Mouse (Mus musculus) hindbrain, embryonic 10.5 days (tissue): ENCODE results near the gene Cln3. TPM values are rescaled to one million over a fixed set of nuclear protein-coding genes. Genes with fewer than 3 reads are reported as not detected.

ENCODE experiments used
- DNase-seq: peaks from one replicate; pipeline ENCODE4 v3.0.0-alpha.2; 2017; ENCODE audit warnings: low spot score
- H3K27ac ChIP-seq: fragments of 300-500 bp; sonication (generic); 2 replicates; pipeline ENCODE4 v1.5.1; 2016; ENCODE audit warnings: mild to moderate bottlenecking, moderate library complexity
- H3K27me3 ChIP-seq: fragments of 300-500 bp; sonication (generic); 2 replicates; pipeline ENCODE4 v1.6.1; 2016; ENCODE audit warnings: mild to moderate bottlenecking; ENCODE audit not compliant: poor library complexity, insufficient read depth, severe bottlenecking
- H3K36me3 ChIP-seq: fragments of 300-500 bp; sonication (generic); 2 replicates; pipeline ENCODE4 v1.6.1; 2016; ENCODE audit warnings: mild to moderate bottlenecking, moderate library complexity
- H3K4me1 ChIP-seq: fragments of 300-500 bp; sonication (generic); replicated peaks from 2 replicates; pipeline ENCODE4 v1.6.1; 2016; ENCODE audit warnings: mild to moderate bottlenecking
- H3K4me3 ChIP-seq: fragments of 300-500 bp; sonication (generic); 2 replicates; pipeline ENCODE4 v1.5.1; 2016; ENCODE audit warnings: mild to moderate bottlenecking, moderate library complexity
- H3K9me3 ChIP-seq: fragments of 300-500 bp; sonication (generic); 2 replicates; pipeline ENCODE4 v1.6.1; 2016; ENCODE audit warnings: mild to moderate bottlenecking, moderate library complexity
- WGBS: fragments of 180-500 bp; shearing (Covaris S2); methylation state at CpG from one replicate; pipeline ENCODE4 v1.1.7; 2016; 5-methylcytosine and 5-hydroxymethylcytosine counted together
- polyA plus RNA-seq: library from polyadenylated mRNA; unstranded; fragments of >200 nt; fragmentation: Nextera tagmentation; extraction: Ambion mirVana; gene quantifications from 2 replicates; pipeline ENCODE4 v1.2.1, GENCODE M21; 2016

The Cln3 gene
- polyA plus RNA-seq, result 27.3 and 29.9 TPM in 2 replicates

DNA sequence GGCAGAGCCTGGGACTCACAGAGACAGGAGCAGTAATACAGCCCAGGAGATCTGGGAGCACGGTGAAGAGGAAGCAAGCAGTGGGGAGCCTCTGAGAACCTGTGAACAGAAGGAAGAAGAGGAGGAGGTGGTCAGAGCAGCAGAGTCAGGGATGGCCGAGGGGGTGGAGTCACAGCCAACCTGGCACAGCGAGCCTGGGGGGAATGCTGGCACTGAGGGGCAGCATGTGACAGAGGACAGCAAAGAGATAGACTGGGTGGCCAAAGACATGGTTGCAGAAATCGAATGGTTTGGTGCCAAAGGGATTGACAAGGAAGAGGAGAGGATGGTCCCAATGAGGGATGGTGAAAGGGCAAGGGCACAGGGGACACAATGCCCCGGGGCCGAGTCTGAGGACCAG lies at the start of gene Cln3:
Gene Cln3 (minus strand): TSS at position 101 of the 400 bp plus-strand sequence.
- WGBS, result 74% methylated on average over 6 of the region's 6 CpGs
- Histone ChIP-seq H3K27me3 (peaks cover 42% of the 10 kb centered on the region), H3K36me3 (peaks cover 8% of the 10 kb centered on the region), H3K27ac (no peak within 1 kb of the TSS), H3K4me1 (peaks cover 37% of the 10 kb centered on the region), H3K4me3 (no peak within 1 kb of the TSS), H3K9me3 (no peaks in the 10 kb centered on the region)
- no peak for DNase-seq

DNA sequence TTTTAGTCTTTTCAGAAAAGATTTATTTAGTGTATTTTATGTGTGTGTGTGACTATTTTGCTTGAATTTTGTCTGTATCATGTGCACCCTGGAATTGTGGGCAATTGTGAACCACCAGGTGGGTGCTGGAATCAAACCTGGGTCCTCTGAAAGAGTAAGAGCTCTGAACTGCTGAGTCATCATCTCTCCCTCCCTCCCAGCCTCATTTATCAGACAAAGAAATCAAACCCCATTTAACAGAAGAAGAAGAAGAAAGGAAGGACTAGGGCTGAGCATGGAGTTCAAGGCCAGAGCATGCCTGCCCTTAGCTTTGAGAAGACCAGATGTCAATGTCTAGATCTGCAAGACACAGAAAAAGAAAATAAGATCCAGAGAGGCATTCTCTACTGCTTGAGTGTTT lies 49.8 kb upstream of the Cln3 start:
- Histone ChIP-seq H3K27me3 (no peaks in the 10 kb centered on the region), H3K9me3 (no peaks in the 10 kb centered on the region), H3K4me1 (0 out of 2 replicates have a peak, but pooled peaks cover 3% of the 10 kb centered on the region), H3K4me3 (no peak overlapping the region), H3K36me3 (no peaks in the 10 kb centered on the region), H3K27ac (no peak overlapping the region)
- DNase-seq, result no peak

DNA sequence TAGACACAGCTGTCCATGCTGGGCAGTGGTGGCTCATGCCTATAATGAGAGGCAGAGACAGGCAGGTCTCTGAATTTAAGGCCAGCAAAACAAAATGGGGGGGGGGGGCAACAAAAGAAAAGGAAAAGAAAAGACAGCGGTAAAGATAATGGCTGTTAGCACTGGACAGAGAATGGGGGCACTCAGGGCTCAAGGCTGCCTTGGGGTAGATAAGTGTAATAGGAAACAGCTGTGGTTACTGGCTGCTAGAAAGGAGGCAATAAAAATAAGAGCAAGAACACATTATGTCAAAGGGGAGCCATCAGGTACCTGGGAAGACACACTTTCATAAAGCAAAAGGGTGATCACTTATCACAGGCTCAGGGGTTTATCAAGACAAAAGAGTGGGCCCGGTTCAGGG lies 46.9 kb upstream of the Cln3 start:
- Histone ChIP-seq H3K27me3 (no peaks in the 10 kb centered on the region), H3K4me3 (no peak overlapping the region)
- WGBS, result 90% methylated on average over 2 of the region's 2 CpGs

DNA sequence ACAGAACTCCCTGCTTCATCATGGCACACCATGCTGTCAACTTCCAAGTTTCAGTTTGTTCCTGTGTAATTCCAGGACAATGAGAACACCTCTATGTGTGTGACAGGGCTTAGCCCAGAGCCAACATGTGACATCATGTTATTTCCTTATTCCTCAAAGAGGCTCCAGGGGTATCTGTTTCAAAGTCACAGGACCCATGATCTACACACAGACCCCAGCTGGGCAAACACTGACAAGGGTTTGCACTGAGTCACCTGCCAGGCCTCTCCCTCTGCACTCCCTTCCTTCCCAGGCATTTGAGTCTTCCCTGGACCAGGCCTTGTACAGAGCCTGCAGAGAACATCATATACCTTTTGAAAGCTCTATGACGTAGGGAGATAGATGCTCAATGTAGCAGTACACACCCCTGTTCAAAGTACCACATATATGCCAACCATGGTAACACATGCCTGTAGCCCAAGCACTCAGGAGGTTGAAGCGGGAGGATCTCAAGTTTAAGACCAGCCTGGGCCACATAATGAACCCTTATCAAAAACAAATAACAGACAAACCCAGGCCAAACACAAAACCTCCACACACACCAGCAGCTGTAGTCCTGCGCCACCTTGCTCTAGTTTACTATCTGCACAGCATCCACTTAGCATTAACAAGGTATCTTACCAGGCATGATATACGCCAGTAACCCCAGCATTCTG lies 45.4 kb upstream of the Cln3 start, which contains the start of gene Nupr1:
Gene Nupr1 (minus strand): TSS at position 38 of the 695 bp plus-strand sequence.
- no peak for DNase-seq
- Histone ChIP-seq H3K4me3 (no peak within 1 kb of the TSS), H3K9me3 (no peaks in the 10 kb centered on the region), H3K4me1 (0 out of 2 replicates have a peak, but pooled peaks cover 3% of the 10 kb centered on the region), H3K27ac (no peak within 1 kb of the TSS), H3K27me3 (no peaks in the 10 kb centered on the region), H3K36me3 (no peaks in the 10 kb centered on the region)
- WGBS, result 93% methylated on average over 4 of the region's 4 CpGs

More for the DNA sequence above, 46.9 kb upstream of the Cln3 start:
- H3K4me1 ChIP-seq, result 0 out of 2 replicates have a peak, but pooled peaks cover 3% of the 10 kb centered on the region
- H3K9me3 ChIP-seq, result no peaks in the 10 kb centered on the region
- H3K36me3 ChIP-seq, result no peaks in the 10 kb centered on the region
- DNase-seq, result no peak
- H3K27ac ChIP-seq, result no peak overlapping the region

DNA sequence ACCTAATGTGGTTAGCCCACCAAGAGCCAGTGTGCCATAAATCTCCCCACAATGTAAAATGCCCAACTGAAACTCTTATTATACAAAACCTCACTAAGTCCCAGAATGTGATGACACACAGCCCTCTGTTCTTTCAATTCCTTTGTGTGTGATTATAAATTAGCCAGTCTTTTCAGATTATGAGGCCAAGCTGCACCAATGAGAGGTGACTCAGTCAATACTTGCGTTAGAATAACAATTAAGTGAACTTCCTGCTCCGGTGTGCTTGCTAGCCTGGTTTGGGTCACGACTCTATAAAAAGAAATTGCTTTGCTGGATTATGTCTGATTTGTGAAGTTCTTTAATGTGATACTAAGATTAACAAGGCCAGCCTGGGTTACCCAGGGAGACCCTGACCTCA lies 44.3 kb upstream of the Cln3 start:
- Histone ChIP-seq H3K36me3 (no peaks in the 10 kb centered on the region), H3K4me1 (0 out of 2 replicates have a peak, but pooled peaks cover 7% of the 10 kb centered on the region), H3K4me3 (no peak overlapping the region), H3K27ac (no peak overlapping the region), H3K27me3 (no peaks in the 10 kb centered on the region), H3K9me3 (no peaks in the 10 kb centered on the region)
- no peak for DNase-seq
- 66% methylated on average over 3 of the region's 3 CpGs for WGBS

DNA sequence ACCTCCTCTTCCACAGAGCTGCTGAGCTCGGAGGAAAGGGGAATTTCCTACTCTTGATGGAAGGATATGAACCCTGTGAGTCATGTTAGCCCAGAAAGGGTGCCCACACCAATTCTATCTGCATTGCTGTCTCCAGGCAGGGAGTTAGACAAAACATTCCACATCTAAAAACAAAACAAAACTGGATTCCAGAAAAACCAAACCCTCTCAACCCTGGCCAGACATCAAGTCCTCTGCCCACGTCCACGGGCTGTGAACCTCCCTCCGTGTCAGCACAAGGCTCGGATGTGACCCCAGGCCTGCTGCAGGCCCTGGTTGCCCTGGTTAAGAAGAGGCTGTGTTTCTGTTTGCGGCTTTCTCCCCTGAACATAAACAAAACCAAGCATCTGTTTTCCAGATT lies 42.5 kb upstream of the Cln3 start:
- no peaks in the 10 kb centered on the region for H3K27me3 ChIP-seq
- 0 out of 2 replicates have a peak overlapping the region, but pooled peaks have one; percentile 16 for H3K27ac ChIP-seq
- H3K9me3 ChIP-seq, result no peaks in the 10 kb centered on the region
- no peak for DNase-seq
- H3K36me3 ChIP-seq, result no peaks in the 10 kb centered on the region
- H3K4me3 ChIP-seq, result no peak overlapping the region
- 66% methylated on average over 6 of the region's 6 CpGs for WGBS
- H3K4me1 ChIP-seq, result peaks cover 15% of the 10 kb centered on the region

DNA sequence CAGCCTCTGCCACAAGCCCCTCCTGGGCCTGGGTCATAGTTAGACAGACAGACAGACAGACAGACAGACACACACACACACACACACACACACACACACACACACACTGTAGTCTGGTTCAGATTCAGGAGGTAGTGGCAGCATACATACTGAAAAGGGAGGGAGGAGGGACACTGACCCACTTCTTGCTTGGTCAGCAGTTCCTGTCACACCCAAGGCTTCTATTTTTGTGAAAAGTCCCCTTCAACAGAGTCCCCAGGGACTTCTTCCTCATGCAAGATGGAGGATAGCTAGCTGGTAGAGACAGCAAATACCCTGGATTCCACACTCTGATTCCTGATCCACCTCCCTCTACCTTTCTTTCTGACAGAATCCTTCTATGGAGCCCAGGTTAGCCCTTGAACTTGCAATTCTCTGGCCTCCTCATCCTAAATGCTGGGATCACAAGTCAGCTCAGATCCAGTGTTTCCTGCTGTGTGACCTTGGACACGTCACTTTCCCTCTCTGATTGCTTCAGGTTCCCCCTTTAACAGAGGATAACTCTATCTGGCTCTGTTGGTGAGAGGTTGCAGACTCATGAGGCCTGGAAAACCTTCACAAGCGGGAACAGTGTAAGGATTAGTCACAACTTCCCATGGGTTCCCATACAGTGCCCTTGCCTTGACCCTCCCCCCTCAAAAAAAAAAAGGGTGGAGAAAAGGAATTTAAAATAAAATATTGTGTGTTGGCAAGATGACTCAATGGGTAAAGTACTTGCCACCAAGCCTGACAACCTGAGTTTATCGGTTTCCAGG lies 40.4 kb upstream of the Cln3 start:
- H3K9me3 ChIP-seq, result no peaks in the 10 kb centered on the region
- WGBS, result 80% methylated on average over 3 of the region's 3 CpGs
- H3K4me1 ChIP-seq, result peaks cover 18% of the 10 kb centered on the region

DNA sequence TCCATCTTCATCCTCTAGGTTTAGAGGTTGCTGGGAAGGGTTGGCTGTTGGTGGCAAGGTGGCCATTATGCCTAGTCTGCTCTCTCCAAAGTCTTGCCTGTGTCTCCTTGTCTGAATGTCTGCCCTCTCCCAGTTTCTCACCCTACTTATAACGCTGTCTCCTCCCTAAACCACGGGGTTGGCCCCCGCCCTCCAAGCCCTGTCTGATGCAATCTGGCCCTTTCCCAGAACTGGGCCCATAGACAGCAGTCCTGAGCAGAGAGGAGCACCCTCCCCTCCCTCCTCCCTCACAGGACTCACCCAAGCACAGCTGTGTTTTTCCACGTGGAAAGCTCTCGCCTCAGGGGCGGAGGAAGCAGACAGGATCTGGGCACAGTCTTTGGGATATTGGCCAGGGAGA lies 39.8 kb upstream of the Cln3 start:
- 63% methylated on average over 6 of the region's 6 CpGs for WGBS
- peaks cover 15% of the 10 kb centered on the region for H3K4me1 ChIP-seq
- H3K36me3 ChIP-seq, result no peaks in the 10 kb centered on the region
- DNase-seq, result no peak
- H3K9me3 ChIP-seq, result no peaks in the 10 kb centered on the region
- peak overlapping the region; percentile 64; the same call in 1 of the 2 replicates for H3K27ac ChIP-seq
- H3K4me3 ChIP-seq, result no peak overlapping the region
- H3K27me3 ChIP-seq, result no peaks in the 10 kb centered on the region

More for the DNA sequence above, 40.4 kb upstream of the Cln3 start:
- Histone ChIP-seq H3K36me3 (no peaks in the 10 kb centered on the region), H3K27me3 (no peaks in the 10 kb centered on the region), H3K4me3 (no peak overlapping the region), H3K27ac (peak overlapping the region; percentile 64; the same call in 1 of the 2 replicates)
- no peak for DNase-seq

DNA sequence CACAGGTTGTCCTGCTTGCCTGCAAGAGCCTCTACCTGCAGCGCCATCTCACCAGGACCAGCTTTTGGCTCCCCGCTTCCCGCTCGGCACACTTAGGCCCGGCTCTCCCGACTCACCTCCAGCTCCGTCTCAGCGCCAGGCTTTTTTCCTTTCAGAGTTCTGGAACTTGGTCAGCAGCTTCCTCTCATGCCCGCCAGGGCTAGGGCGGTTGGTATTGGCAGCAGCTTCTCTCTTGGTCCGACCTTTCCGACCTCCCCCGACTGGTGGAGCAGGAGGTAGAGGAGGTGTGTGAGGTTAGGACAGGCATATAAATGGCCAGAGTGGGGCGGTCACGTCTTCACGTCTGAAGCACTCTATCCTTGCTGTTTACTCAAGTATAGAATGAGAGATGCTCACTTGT lies 39.2 kb upstream of the Cln3 start:
- 74% methylated on average over 16 of the region's 16 CpGs for WGBS

DNA sequence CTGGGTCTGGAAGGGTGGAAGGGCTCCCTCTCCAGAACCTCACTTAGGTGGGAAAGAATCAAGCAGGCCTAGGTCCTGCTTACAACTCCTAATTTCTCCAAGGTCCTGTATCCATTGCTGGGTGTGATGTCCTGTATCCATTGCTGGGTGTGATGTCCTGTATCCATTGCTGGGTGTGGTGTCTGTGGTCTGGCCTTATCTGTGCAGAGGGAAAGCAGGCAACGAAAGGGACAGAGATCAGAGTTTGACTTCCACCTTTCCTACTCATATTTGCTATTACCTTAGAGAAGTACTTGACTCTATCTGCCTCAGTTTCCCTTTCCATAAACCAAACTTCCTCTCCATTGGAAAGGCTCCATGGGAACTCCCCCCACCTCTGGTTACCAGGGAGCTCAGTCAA lies 37.8 kb upstream of the Cln3 start:
- WGBS, result 86% methylated on average over 1 of the region's 1 CpGs
- H3K9me3 ChIP-seq, result no peaks in the 10 kb centered on the region
- H3K4me1 ChIP-seq, result peaks cover 15% of the 10 kb centered on the region
- H3K27me3 ChIP-seq, result no peaks in the 10 kb centered on the region
- H3K4me3 ChIP-seq, result no peak overlapping the region
- peak overlapping the region; percentile 50 for H3K27ac ChIP-seq
- DNase-seq, result no peak
- no peaks in the 10 kb centered on the region for H3K36me3 ChIP-seq

More for the DNA sequence above, 39.2 kb upstream of the Cln3 start:
- Histone ChIP-seq H3K27ac (no peak overlapping the region), H3K4me1 (peaks cover 15% of the 10 kb centered on the region), H3K4me3 (no peak overlapping the region), H3K36me3 (no peaks in the 10 kb centered on the region), H3K27me3 (no peaks in the 10 kb centered on the region), H3K9me3 (no peaks in the 10 kb centered on the region)
- no peak for DNase-seq

DNA sequence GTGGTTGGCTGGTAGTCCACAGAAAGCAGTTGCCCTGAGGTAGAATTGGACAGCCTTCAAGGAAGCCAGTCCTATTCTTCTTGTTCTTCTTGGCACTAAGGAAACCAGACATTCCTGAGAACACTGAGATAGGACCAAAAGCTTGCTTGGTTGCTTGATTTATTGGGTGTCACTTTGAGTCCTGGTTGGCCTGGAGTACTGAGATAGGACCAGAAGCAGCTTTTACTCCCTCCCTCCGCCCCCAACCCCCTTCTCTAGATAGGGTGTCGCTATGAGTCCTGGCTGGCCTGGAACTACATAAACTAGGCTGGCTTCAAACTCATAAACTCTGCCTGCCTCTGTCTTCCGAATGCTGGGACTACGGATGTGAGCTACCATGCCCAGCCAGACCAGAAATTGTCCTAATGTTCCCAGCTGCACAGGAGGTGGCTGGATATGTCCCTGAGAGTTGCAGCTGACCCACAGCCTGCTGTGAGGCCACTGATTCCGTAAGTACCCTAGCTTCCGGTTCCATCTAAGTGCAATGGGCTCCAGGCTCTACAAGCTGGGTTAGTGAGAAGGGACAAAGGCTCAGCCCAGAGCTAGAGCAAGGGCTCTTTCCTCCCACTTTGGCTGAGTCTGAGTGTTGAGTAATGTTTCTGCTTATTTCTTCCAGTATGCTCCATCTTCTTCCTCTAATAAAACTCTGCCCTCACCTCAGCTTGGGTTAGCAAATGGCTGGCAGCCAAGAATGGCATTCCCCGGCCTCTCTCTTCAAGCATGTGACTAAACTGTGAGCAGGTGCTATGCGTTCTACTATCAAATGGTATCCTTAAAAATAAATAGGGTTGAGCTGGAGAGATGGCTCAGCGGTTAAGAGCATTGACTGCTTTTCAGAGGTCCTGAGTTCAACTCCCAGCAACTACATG lies 36.1 kb upstream of the Cln3 start:
- no peak for DNase-seq
- no peak overlapping the region for H3K4me3 ChIP-seq
- no peaks in the 10 kb centered on the region for H3K36me3 ChIP-seq
- no peaks in the 10 kb centered on the region for H3K9me3 ChIP-seq
- H3K4me1 ChIP-seq, result peaks cover 15% of the 10 kb centered on the region
- no peaks in the 10 kb centered on the region for H3K27me3 ChIP-seq
- 90% methylated on average over 9 of the region's 9 CpGs for WGBS
- H3K27ac ChIP-seq, result no peak overlapping the region

DNA sequence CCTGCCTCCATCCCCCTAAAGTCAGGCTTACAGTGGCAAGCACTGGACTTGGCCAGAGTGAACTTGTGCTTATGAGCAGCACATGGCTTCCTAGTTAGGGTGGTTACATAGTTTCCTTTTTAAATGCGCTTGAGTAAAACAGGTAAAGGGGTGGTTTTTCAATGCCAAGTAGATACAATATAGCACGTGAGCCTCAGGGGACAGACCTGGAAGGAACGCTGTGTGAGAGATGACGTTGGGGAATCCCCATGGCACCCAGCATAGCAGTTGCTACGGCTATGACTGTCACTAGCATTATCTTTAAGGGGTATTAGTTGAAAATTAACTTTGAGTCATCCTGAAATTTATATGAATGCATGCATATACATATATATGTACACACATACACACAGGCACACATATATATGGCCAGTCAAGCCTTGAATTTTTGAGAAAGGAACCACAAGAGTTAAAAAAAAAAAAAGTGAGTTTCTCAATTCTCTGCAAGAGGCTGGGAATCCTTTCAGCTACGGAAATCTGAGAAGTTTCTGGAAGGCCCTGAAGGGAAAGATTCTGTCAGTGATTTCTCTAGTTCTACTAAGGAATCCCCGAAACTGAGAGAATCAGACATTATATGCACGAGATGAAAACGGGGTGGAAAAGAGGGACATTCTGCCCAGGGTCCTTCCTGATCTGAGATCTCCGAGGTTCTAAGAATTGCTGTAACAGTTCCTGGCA lies 34.1 kb upstream of the Cln3 start:
- Histone ChIP-seq H3K36me3 (no peaks in the 10 kb centered on the region), H3K9me3 (no peaks in the 10 kb centered on the region), H3K4me1 (peaks cover 9% of the 10 kb centered on the region), H3K27ac (no peak overlapping the region), H3K4me3 (no peak overlapping the region), H3K27me3 (no peaks in the 10 kb centered on the region)
- WGBS, result 80% methylated on average over 10 of the region's 10 CpGs
- no peak for DNase-seq
